Mouse (Mus musculus) testis, adult 2 months (tissue): Measurements from ENCODE around the gene Cpa2.

ENCODE experiments used
- CTCF ChIP-seq: fragments of 200-500 bp; IDR thresholded peaks from 2 replicates; pipeline ENCODE4 v1.5.1; 2012; ENCODE audit warnings: low read depth, mild to moderate bottlenecking, inconsistent platforms, low read length, moderate library complexity; ENCODE audit not compliant: control insufficient read depth, insufficient read depth, insufficient replicate concordance
- POLR2A ChIP-seq: fragments of 200-500 bp; IDR thresholded peaks from 2 replicates; pipeline ENCODE4 v1.6.1; 2012; ENCODE audit warnings: low read depth, mild to moderate bottlenecking, inconsistent platforms, low read length, moderate library complexity; ENCODE audit not compliant: control insufficient read depth

DNA sequence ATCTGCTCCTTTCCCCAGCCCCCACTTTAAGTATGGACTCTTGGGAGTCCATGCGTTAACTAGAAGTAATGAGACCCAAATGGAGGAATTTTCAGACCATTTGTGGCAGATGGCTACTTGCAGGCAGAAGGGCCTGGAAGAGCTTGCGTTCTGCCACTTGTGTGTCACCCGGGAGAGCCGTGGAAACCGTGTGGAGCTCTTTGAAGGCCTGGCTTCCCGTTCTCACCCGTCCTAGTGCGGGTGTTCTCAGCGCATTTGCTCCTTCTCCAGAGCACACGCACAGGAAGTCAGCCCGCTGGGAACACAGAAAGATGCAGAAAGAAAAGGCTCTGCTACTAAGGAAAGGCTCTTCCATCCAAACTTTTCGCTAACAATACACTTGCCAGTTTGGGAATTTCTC, 1.7 kb downstream of the Cpa2 start:
- TF ChIP-seq POLR2A = no peak
- TF ChIP-seq CTCF = no peak
